Mouse (Mus musculus) neural tube, embryonic 11.5 days (tissue): ENCODE results near the gene R3hdml. TPM values are rescaled to one million over a fixed set of nuclear protein-coding genes. Genes with fewer than 3 reads are reported as not detected.

ENCODE experiments used
- ATAC-seq: fragments of 200-750 bp; cut with Nextera tagmentation; 2 replicates; pipeline ENCODE4 v1.8.0; 2017; ENCODE audit warnings: moderate number of reproducible peaks, mild to moderate bottlenecking, moderate TSS enrichment, moderate library complexity; ENCODE audit not compliant: insufficient read depth, low FRiP score, low TSS enrichment
- DNase-seq: peaks from one replicate; pipeline ENCODE4 v3.0.0-alpha.2; 2015; ENCODE audit warnings: low spot score
- H3K27ac ChIP-seq: fragments of 300-500 bp; sonication (generic); 2 replicates; pipeline ENCODE4 v1.5.1; 2014; ENCODE audit warnings: low read depth, mild to moderate bottlenecking, low read length
- H3K27me3 ChIP-seq: fragments of 300-500 bp; sonication (generic); 2 replicates; pipeline ENCODE4 v1.6.1; 2014; ENCODE audit warnings: mild to moderate bottlenecking, low read length, mixed read lengths; ENCODE audit not compliant: control insufficient read depth, insufficient read depth
- H3K36me3 ChIP-seq: fragments of 300-500 bp; sonication (generic); 2 replicates; pipeline ENCODE4 v1.6.1; 2014; ENCODE audit warnings: mild to moderate bottlenecking, low read length, moderate library complexity, mixed read lengths; ENCODE audit not compliant: control insufficient read depth, insufficient read depth
- H3K4me1 ChIP-seq: fragments of 300-500 bp; sonication (generic); 2 replicates; pipeline ENCODE4 v1.6.1; 2014; ENCODE audit warnings: low read length, mixed read lengths; ENCODE audit not compliant: control insufficient read depth, insufficient read depth
- H3K4me2 ChIP-seq: fragments of 300-500 bp; sonication (generic); 2 replicates; pipeline ENCODE4 v1.6.1; 2014; ENCODE audit warnings: low read depth, mild to moderate bottlenecking, moderate library complexity
- H3K4me3 ChIP-seq: fragments of 300-500 bp; sonication (generic); 2 replicates; pipeline ENCODE4 v1.5.1; 2014; ENCODE audit warnings: low read depth, low read length
- H3K9ac ChIP-seq: fragments of 300-500 bp; sonication (generic); 2 replicates; pipeline ENCODE4 v1.6.1; 2014; ENCODE audit warnings: mild to moderate bottlenecking, low read length
- H3K9me3 ChIP-seq: fragments of 300-500 bp; sonication (generic); 2 replicates; pipeline ENCODE4 v1.6.1; 2016; ENCODE audit warnings: low read length; ENCODE audit not compliant: control insufficient read depth
- WGBS: fragments of 180-500 bp; shearing (Covaris S2); extraction: QIAGEN DNeasy Blood & Tissue Kit; methylation state at CpG from one replicate; pipeline ENCODE4 v1.1.7; 2014; 5-methylcytosine and 5-hydroxymethylcytosine counted together
- polyA plus RNA-seq: library from polyadenylated mRNA; unstranded; fragments of >200 nt; fragmentation: Nextera tagmentation; extraction: Ambion mirVana; gene quantifications from 2 replicates; pipeline ENCODE4 v1.2.1, GENCODE M21; 2014

Gene R3hdml
- polyA plus RNA-seq, 1 experiment from 2014 or later = 0.28 TPM

- Histone ChIP-seq H3K27me3 (no peaks in the 10 kb centered on the region), H3K9me3 (no peaks in the 10 kb centered on the region), H3K9ac (no peak overlapping the region), H3K4me3 (no peak overlapping the region), H3K4me1 (no peaks in the 10 kb centered on the region), H3K27ac (no peak overlapping the region), H3K36me3 (no peaks in the 10 kb centered on the region), H3K4me2 (no peak overlapping the region)
- 92% methylated on average over 3 of the region's 3 CpGs for WGBS
- no peak for DNase-seq
- ATAC-seq = no peak
Observed at GRCm38 (mm10) chr2:163487360-163487759, 4.8 kb upstream of the R3hdml start.

GRCm38 (mm10) chr2:163489725-163490291 lies 2.3 kb upstream of the R3hdml start:
- no peaks in the 10 kb centered on the region for H3K27me3 ChIP-seq
- no peaks in the 10 kb centered on the region for H3K36me3 ChIP-seq
- H3K9ac ChIP-seq = no peak overlapping the region
- no peak overlapping the region for H3K27ac ChIP-seq
- no peaks in the 10 kb centered on the region for H3K4me1 ChIP-seq
- 65% methylated on average over 5 of the region's 5 CpGs for WGBS
- H3K4me2 ChIP-seq = no peak overlapping the region
- ATAC-seq = no peak
- DNase-seq = no peak
- no peaks in the 10 kb centered on the region for H3K9me3 ChIP-seq
- no peak overlapping the region for H3K4me3 ChIP-seq

- H3K9me3 ChIP-seq = no peaks in the 10 kb centered on the region
- H3K36me3 ChIP-seq = no peaks in the 10 kb centered on the region
- H3K4me3 ChIP-seq = no peak overlapping the region
- DNase-seq (no peak), ATAC-seq (no peak)
- 92% methylated on average over 17 of the region's 17 CpGs for WGBS
- no peaks in the 10 kb centered on the region for H3K27me3 ChIP-seq
- H3K27ac ChIP-seq = no peak overlapping the region
- no peak overlapping the region for H3K4me2 ChIP-seq
- H3K9ac ChIP-seq = no peak overlapping the region
- no peaks in the 10 kb centered on the region for H3K4me1 ChIP-seq
Observed at GRCm38 (mm10) chr2:163490656-163491055, 1.5 kb upstream of the R3hdml start.

GRCm38 (mm10) chr2:163491351-163491750 lies 767 bp upstream of the R3hdml start:
- DNase-seq (no peak), ATAC-seq (no peak)
- 61% methylated on average over 7 of the region's 7 CpGs for WGBS

GRCm38 (mm10) chr2:163493031-163493430 lies 913 bp downstream of the R3hdml start:
- Histone ChIP-seq H3K4me3 (no peak overlapping the region), H3K36me3 (no peaks in the 10 kb centered on the region), H3K27me3 (no peaks in the 10 kb centered on the region), H3K4me1 (no peaks in the 10 kb centered on the region), H3K9ac (no peak overlapping the region), H3K9me3 (no peaks in the 10 kb centered on the region), H3K4me2 (no peak overlapping the region), H3K27ac (no peak overlapping the region)
- 15% methylated on average over 5 of the region's 5 CpGs for WGBS
- ATAC-seq = no peak
- DNase-seq = no peak

More at GRCm38 (mm10) chr2:163491351-163491750, 767 bp upstream of the R3hdml start:
- Histone ChIP-seq H3K4me1 (no peaks in the 10 kb centered on the region), H3K27ac (no peak overlapping the region), H3K9me3 (no peaks in the 10 kb centered on the region), H3K27me3 (no peaks in the 10 kb centered on the region), H3K4me3 (no peak overlapping the region), H3K4me2 (no peak overlapping the region), H3K9ac (no peak overlapping the region), H3K36me3 (no peaks in the 10 kb centered on the region)

GRCm38 (mm10) chr2:163493976-163494375 lies 1.9 kb downstream of the R3hdml start:
- Histone ChIP-seq H3K4me1 (no peaks in the 10 kb centered on the region), H3K9me3 (no peaks in the 10 kb centered on the region), H3K27ac (no peak overlapping the region), H3K4me3 (no peak overlapping the region), H3K9ac (no peak overlapping the region), H3K27me3 (no peaks in the 10 kb centered on the region), H3K36me3 (no peaks in the 10 kb centered on the region), H3K4me2 (no peak overlapping the region)
- WGBS = 64% methylated on average over 5 of the region's 5 CpGs
- DNase-seq (no peak), ATAC-seq (no peak)

- ATAC-seq (no peak), DNase-seq (no peak)
- Histone ChIP-seq H3K4me2 (no peak overlapping the region), H3K27me3 (no peaks in the 10 kb centered on the region), H3K27ac (no peak overlapping the region), H3K9me3 (no peaks in the 10 kb centered on the region), H3K4me1 (no peaks in the 10 kb centered on the region), H3K36me3 (no peaks in the 10 kb centered on the region), H3K4me3 (no peak overlapping the region), H3K9ac (no peak overlapping the region)
- 50% methylated on average over 6 of the region's 6 CpGs for WGBS
Observed at GRCm38 (mm10) chr2:163494456-163494855, 2.3 kb downstream of the R3hdml start.

GRCm38 (mm10) chr2:163502219-163502618 lies 10.1 kb downstream of the R3hdml start:
- H3K9ac ChIP-seq = no peak overlapping the region
- H3K36me3 ChIP-seq = no peaks in the 10 kb centered on the region
- 85% methylated on average over 2 of the region's 2 CpGs for WGBS
- ATAC-seq (no peak), DNase-seq (no peak)
- no peak overlapping the region for H3K27ac ChIP-seq
- H3K4me1 ChIP-seq = no peaks in the 10 kb centered on the region
- no peaks in the 10 kb centered on the region for H3K9me3 ChIP-seq
- no peak overlapping the region for H3K4me2 ChIP-seq
- H3K4me3 ChIP-seq = no peak overlapping the region
- no peaks in the 10 kb centered on the region for H3K27me3 ChIP-seq

GRCm38 (mm10) chr2:163503191-163503590 lies 11.1 kb downstream of the R3hdml start:
- Histone ChIP-seq H3K9ac (no peak overlapping the region), H3K36me3 (no peaks in the 10 kb centered on the region), H3K27me3 (no peaks in the 10 kb centered on the region), H3K27ac (no peak overlapping the region), H3K4me2 (no peak overlapping the region), H3K4me3 (no peak overlapping the region), H3K4me1 (no peaks in the 10 kb centered on the region), H3K9me3 (no peaks in the 10 kb centered on the region)
- no peak for ATAC-seq
- DNase-seq = no peak
- WGBS = 65% methylated on average over 7 of the region's 7 CpGs
